28 mouse cellular contexts compared by ENCODE assay signal in the genomic region with DNA sequence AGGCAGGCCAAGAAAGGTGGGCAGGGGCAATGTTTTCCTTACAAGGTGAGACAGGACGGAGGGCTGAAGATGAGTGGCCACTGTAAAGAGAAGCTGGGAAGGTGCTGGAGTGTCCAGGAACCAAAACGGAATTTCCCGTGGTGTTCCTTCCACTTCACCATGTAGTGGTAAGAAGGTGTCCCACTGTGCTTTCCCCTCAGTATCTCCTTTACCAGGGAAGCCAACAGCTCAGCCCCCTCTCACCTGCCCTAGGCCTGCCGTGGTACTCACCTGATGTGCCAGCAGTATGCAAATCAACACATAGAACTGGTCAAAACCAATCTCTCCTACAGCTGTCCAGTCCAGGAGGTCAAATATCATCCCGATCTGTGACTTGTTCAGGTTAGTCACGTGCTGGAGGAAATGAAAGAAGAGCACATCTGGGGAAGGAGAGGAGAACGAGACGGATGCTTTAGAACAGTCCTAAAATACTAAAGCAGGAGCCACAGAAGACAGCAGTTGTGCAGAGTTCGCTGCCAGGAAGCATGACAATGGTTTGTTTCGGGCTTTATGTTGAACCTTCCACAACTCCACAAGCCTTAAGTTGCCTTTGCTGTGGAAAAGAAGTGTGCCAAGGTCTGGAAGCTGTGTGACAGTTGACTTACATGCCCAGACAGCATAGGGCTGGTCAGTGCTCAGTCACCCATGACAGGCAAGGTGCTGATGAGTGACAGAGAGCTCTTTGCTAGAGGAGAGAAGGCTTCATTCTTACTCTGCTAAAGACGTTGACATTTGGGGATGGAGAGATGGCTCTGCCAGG. TPM values are rescaled to one million over a fixed set of nuclear protein-coding genes. Genes with fewer than 3 reads are reported as not detected.
"Had no signal": no experiment of that assay in that cellular context is flagged by ENCODE, and none has a peak within 500 bp of the region (broad histone marks: within the 10 kb centered on the region; RNA-seq: fewer than 3 reads in every experiment).

No protein-coding gene starts in this region.

- H3K4me1 ChIP-seq: heart, embryonic 13.5 days; heart, embryonic 15.5 days; hindbrain, embryonic 10.5 days; hindbrain, embryonic 12.5 days; intestine, embryonic 15.5 days; kidney, embryonic 15.5 days; limb, embryonic 10.5 days; limb, embryonic 12.5 days had no signal

- H3K4me2 ChIP-seq: heart, embryonic 11.5 days; heart, embryonic 13.5 days; heart, embryonic 15.5 days; hindbrain, embryonic 12.5 days; hindbrain, embryonic 14.5 days; intestine, embryonic 15.5 days; kidney, embryonic 15.5 days; limb, embryonic 12.5 days; liver, embryonic 11.5 days; liver, embryonic 13.5 days; liver, embryonic 15.5 days had no signal

- H3K27me3 ChIP-seq: heart, embryonic 13.5 days; heart, embryonic 15.5 days; hindbrain, embryonic 12.5 days; intestine, embryonic 15.5 days; kidney, embryonic 15.5 days; limb, embryonic 12.5 days; liver, embryonic 13.5 days; liver, embryonic 15.5 days had no signal

- H3K9me3 ChIP-seq: heart, embryonic 13.5 days; heart, embryonic 15.5 days; hindbrain, embryonic 10.5 days; hindbrain, embryonic 12.5 days; intestine, embryonic 15.5 days; kidney, embryonic 15.5 days; limb, embryonic 10.5 days; limb, embryonic 12.5 days; liver, embryonic 13.5 days; liver, embryonic 15.5 days had no signal

- DNase-seq: gastrocnemius, adult 2 months; gastrocnemius, postnatal 10 days; gastrocnemius, postnatal 25 days; heart, postnatal 4 days; kidney, adult 2 months; kidney, adult 9 months; kidney, postnatal 14 days; kidney, postnatal 36 days; liver; liver, embryonic 13.5 days had no signal

- H3K9ac ChIP-seq: heart, embryonic 13.5 days; heart, embryonic 15.5 days; hindbrain, embryonic 12.5 days; hindbrain, embryonic 14.5 days; intestine, embryonic 15.5 days; kidney, embryonic 15.5 days; limb, embryonic 12.5 days; liver, embryonic 13.5 days; liver, embryonic 15.5 days had no signal

- H3K27ac ChIP-seq: gastrocnemius, adult 2 months; heart, embryonic 13.5 days; heart, embryonic 15.5 days; hindbrain, embryonic 10.5 days; hindbrain, embryonic 12.5 days; hindbrain, embryonic 14.5 days; intestine, embryonic 15.5 days; kidney, embryonic 15.5 days; kidney, postnatal 0 days; left cerebral cortex, adult 2 months; limb, embryonic 10.5 days; limb, embryonic 12.5 days; liver, embryonic 13.5 days; liver, embryonic 15.5 days had no signal

- H3K4me3 ChIP-seq: gastrocnemius, adult 2 months; heart, embryonic 13.5 days; heart, embryonic 15.5 days; hindbrain, embryonic 10.5 days; hindbrain, embryonic 12.5 days; intestine, embryonic 15.5 days; kidney, embryonic 15.5 days; left cerebral cortex, adult 2 months; limb, embryonic 10.5 days; limb, embryonic 12.5 days; liver, embryonic 13.5 days; liver, embryonic 15.5 days had no signal

- H3K36me3 ChIP-seq: heart, embryonic 15.5 days; intestine, embryonic 15.5 days; liver, embryonic 13.5 days; liver, embryonic 15.5 days had no signal

RNA-seq across cellular contexts. Expression of gene Efcab9, which starts 7.6 kb away (rescaled TPM):
- total RNA-seq: granulocyte monocyte progenitor cell, adult 5-6 weeks; heart, adult 8-10 months had no signal
- polyA plus RNA-seq: hindbrain, embryonic 10.5 days; hindbrain, embryonic 12.5 days; hindbrain, embryonic 14.5 days; hindbrain, embryonic 16.5 days; kidney, adult 2 months; large intestine, adult 2 months had no signal
